Mouse (Mus musculus): Measurements from ENCODE around the gene Tmf1.
A peak's percentile ranks its signal among the peaks of the same experiment; 100 is the strongest.

Tmf1 gene

DNA sequence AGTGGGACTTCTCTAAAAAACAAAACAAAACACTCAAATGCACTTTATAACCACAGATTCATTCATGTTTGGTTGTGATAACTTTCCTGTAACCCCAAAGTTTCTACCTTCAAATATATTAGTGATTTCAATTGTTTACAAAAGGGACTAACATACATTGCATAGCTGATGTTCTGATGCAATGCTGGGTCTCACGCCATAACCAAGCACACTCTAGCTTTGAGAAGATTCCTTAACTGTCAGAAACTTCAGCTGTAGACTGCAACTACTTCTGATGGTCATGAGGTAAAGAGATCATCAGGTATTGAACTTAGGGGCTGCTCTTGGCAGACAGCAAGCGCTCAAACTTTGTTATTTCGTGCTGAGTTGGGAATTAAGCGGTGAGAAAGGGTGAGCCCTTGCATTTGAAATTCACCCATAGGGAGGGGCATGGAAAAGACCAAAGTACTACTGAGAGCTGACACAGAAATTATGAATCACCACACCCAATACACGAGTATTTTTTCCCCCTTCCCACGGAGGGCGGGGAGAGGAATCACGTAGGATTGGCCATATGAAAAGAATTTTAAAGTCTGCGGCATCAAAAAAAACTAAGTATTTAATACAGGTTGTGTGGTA is 25.4 kb upstream of the Tmf1 start:
- DNase-seq (ENCODE audit: low spot score), result no peak

DNA sequence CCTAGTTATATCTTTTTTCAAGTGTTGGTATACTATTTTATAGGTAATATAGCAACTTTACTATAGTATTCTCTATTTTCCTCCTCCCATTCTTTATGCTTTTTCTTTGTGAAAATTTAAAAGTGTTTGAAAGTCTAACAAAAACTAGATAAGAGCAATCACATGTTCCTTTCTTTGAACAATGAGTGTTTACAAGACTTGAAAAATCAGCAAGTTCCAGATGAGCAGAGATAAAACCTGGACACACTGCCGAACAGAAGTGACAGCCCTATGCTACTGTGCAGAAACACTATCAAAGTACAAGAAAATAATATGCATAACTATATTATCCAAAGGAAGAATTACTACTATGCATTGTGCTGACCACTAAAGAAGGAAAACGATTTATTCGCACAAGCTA is 23.6 kb upstream of the Tmf1 start:
- DNase-seq (ENCODE audit: low spot score), result no peak

GRCm38 (mm10) chr6:97200437-97200836 is 21.5 kb upstream of the Tmf1 start:
- no peak for DNase-seq (ENCODE audit: low spot score)

DNA sequence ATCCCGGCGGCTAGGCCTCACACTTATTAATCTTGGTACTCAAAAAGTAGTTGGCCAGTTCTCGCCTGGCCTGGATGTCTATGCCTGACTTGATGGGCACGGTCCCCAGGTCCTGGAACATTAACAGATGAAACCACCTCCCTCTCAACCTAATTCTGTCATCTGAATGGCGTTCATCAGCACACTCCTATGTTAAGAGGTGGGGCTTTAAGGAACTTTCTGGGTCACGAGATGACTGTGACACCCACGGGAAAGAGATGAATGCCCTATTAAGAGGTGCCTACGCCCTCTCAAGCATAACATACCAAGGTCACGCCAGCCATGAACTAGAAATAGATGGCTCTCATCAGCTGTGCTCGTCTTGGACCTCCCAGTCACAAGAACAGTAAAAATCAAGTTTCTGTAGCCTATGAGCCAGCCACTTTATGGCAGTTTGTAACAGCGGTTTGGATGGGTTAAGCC is 476 bp upstream of the Tmf1 start:
- DNase-seq (ENCODE audit: low spot score), result no peak

DNA sequence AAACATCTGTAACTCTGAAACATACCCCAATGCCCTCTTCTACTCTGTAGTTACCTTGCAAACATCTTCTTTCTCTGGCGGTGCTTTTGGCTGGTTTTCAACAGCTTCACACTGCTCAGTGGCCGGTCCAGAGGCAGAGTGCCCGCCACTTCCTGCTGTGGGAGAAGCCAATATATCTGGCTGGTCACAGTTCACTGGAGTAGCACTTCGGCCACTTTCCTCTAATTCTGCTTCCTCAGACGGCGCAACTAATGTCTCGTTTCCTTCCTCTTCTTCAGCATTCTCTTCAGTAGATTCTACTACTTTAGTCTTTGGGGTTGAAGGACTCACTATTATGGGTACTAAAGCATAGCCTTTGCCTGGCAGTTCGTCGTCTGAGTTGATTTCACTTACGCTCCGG is 3.2 kb downstream of the Tmf1 start:
- no peak for DNase-seq (ENCODE audit: low spot score)

GRCm38 (mm10) chr6:97150156-97150555 is 28.8 kb downstream of the Tmf1 start:
- no peak for DNase-seq (ENCODE audit: low spot score)

DNA sequence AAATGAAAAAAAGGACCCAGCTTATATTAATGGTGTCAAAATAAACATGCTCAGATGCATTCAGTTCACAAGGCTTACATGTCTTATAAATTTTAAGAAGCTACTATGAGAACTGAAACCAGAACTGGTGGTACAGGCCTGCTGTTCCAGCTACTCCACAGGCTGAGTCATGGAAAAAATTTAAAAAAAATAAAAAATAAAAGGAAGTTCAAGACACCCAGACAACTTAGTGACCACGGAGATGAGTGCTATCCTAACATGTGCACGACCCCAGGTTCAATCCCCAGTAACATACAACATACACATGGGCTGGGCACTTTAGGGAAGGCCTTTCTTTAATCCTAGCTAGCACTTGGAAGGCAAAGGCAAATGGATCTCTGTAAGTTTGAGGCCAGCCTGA is 29.2 kb downstream of the Tmf1 start:
- DNase-seq (ENCODE audit: low spot score), result no peak

DNA sequence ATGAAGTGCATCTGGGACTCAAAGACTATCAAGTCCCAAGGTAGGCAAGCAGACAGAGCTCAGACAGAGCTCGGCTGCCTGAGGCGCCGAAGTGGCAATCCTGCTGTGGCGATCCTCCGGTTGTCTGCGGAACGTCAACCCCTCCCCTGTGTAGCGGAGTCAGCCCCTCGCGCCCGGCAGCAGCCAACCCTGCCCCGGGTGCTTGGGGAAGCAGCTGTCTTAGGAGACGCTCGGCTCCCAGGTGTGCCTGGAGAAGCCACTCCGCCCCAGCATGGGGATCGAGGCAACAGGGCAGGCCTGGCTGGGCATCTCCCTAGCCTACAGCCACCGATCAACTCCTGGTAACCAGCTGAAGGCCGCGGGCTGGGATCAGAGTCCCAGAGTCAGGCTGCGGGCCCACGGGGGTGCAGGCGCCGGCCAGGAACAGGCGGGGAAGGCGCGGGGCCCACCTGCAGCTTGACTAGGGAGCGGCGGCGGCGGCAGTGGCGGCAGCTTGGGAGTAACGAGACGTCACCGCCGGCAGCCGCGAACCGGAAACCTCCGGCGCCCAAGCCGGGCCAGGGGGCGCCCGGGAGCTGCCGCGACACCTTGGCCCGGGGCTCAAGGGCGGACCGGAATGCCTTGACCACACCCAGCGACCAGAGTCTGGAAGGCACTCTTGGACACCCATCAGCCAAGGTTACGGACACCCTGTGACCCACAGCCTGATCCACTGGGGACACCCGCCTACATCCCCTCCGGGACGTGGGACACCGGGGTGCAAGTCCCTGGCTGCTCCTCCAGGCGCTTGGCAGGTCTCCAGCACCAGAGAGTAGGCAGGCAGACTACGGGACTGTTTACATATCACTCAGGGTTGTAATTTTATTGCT is 30.3 kb downstream of the Tmf1 start, which contains the start of gene Eogt:
Gene Eogt, minus strand, starts transcription at position 800 of the 869 bp plus-strand sequence.
- peak; percentile 54 for DNase-seq (ENCODE audit: low spot score)

DNA sequence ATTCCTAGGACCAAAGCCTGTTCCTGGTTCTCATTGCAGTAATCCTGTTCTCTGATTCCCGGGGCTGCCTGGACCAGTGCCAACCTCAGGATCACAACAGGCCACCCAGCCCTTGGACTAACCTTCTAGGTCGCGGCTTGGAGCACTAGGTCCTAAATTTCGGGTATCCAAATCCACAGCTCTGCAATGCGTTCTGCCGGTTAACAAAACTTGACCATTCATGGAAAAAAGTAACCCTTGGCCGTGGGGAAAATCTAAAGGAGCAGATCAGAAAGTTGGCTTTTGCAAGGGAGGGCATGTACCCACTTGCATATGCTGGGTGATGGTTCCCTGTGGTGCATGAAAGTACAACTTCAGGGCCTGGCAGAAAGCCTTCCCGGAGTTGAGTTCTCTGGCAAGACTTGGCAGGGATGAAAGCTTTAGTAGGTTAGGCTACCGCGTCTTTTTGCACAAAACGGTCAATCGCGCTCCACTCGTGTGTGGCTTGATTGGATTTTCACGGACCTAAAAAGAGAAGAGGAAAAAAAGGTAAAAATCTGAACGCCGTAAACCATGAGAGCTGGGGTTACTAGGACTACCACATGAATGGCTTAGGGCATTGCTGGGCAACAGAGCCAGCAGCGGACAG is 31.1 kb downstream of the Tmf1 start:
- DNase-seq (ENCODE audit: low spot score), result no peak

DNA sequence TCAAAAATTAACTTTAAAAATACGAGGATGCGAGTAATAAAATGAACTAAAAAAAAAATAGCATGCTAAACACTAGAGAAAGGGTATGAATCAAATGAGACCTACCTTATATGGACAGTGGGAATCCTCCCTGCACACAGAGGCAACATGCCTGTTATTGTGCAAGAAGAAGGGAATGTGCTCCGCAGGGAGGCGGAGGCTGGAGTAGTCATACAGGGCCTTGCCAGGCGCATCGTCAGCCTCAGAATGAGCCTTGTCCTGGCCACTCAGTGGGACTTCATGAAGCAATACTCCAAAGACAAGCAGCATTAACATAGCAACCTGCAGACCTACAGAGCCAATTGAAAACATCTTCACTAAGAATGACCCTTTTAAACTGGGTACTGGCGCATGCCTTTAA is 33.8 kb downstream of the Tmf1 start:
- no peak for DNase-seq (ENCODE audit: low spot score)

GRCm38 (mm10) chr6:97144359-97144758 is 34.6 kb downstream of the Tmf1 start:
- no peak for DNase-seq (ENCODE audit: low spot score)

DNA sequence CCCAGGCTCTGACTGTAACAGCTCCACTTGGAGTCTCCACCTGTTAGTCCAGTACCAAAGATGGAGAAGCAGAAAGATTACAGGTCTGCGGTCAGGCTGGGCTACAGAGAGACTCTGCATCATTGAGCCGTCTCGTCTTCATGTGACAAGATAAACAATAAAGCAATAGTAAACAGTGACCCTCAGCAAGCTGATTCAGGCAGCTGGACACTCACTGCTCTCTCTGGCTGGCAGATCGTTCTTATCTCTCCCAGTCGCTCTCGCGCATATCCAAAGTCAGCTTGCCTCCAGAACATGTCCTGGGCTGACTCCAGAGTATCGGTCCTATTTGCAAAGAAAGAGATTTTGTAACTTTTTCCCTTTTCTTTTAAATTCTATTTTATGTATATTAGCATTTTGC is 36.3 kb downstream of the Tmf1 start:
- no peak for DNase-seq (ENCODE audit: low spot score)

GRCm38 (mm10) chr6:97141811-97142210 is 37.1 kb downstream of the Tmf1 start:
- no peak for DNase-seq (ENCODE audit: low spot score)

GRCm38 (mm10) chr6:97132707-97133303 is 46.1 kb downstream of the Tmf1 start:
- DNase-seq (ENCODE audit: low spot score), result no peak

DNA sequence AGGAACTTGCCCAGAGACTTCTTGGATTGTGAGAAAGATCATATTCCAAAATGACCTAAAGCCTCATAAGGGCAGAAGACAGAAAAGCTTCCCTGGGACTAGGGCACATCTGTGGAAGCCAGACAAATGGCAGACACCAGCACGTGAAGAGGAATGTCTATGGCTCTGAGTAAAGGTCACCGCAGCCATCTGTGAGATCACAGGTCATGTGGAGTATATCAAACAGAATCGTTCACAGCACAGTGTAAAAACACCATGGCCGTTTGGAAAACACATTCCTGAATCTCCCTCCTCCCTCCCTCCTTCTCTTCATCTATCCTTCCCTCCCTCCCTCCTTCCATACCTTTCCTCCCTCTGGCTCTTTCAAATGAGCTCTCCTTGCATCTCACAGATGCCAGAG is 47.1 kb downstream of the Tmf1 start:
- DNase-seq (ENCODE audit: low spot score), result no peak

GRCm38 (mm10) chr6:97130979-97131378 is 47.9 kb downstream of the Tmf1 start:
- no peak for DNase-seq (ENCODE audit: low spot score)

GRCm38 (mm10) chr6:97124336-97125010 is 54.4 kb downstream of the Tmf1 start:
- DNase-seq (ENCODE audit: low spot score), result no peak

- DNase-seq (ENCODE audit: low spot score), result no peak
Measured at GRCm38 (mm10) chr6:97120922-97121321, 58.0 kb downstream of the Tmf1 start.

- no peak for DNase-seq (ENCODE audit: low spot score)
Measured at GRCm38 (mm10) chr6:97118327-97118726, 60.6 kb downstream of the Tmf1 start.

DNA sequence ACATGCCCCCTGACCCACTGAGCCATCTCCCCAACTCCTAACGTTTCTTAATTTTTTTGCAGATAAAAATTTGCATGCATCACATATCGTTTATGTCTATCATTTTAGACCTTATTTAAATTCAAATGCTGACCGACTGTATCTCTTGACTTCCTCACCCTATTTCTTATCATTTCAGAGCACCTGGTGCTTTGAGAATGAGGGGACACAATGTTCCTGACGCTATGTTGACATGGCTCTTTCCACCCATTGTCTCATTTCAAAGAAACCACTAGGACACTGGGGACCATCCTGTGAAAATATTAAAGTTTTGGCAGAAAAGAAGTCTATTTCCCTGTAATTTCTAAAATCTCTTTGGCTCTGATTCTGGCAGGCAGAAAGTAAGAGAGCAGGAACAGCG is 62.0 kb downstream of the Tmf1 start:
- DNase-seq (ENCODE audit: low spot score), result no peak

GRCm38 (mm10) chr6:97114821-97115220 is 64.1 kb downstream of the Tmf1 start:
- no peak for DNase-seq (ENCODE audit: low spot score)

GRCm38 (mm10) chr6:97112177-97112576 is 66.7 kb downstream of the Tmf1 start:
- DNase-seq (ENCODE audit: low spot score), result no peak
